Mouse (Mus musculus) cerebellum, adult 18-20 months (tissue): ENCODE data around the gene Nav2.

ENCODE experiments used
- DNase-seq, 2 experiments: peaks; one replicate each; pipeline ENCODE4 v3.0.0; 2021

Nav2 gene

DNA sequence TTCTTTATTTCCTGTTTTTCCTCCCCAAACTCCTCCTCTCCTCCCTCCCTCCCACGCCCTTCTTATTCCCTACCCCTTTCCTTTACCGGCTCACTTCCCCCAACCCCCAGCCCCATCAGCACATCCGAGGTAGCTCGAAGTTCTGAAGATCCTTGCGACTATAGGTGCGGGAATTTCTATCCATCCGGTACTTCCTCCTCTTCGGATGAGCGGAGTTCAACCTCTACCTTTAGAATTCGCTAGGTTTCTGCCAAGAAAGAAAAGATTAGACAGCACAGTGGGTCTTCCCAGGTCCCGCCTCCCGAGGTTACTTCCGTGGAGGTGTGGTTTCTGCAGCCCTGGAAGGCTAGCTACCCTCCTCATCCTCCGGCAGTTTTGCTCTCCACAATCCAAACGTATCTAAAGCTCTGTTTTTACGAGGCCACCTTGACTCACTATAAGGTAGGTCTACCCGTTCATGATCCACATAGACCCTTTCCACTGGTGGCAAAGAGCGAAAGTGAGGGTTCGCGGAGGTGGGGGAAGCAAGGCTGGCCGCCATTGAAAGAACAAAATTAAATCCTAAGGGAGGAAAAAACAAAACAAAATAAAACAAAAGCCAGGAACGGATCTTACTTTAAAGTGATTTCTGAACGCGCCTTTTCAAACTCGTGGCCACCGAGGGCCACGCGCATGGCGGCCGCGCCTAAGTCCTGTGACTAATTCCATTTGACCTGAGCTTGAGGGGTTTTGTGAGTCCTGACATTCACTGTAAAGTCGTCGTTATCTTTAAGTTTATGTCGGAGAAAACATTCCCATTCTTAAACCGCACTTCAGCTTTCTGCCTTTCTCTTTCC lies 730.6 kb downstream of the Nav2 start:
- no peak for DNase-seq

GRCm38 (mm10) chr7:49639864-49640708 lies 731.6 kb downstream of the Nav2 start:
- DNase-seq: no peak

- DNase-seq: no peak
These were observed 732.3 kb downstream of the Nav2 start for GRCm38 (mm10) chr7:49640709-49641305.
